In genomic region chr2:157130813-157131514, GRCm38 (mm10) we compare ENCODE assay signal across 12 mouse cellular contexts. TPM values are rescaled to one million over a fixed set of nuclear protein-coding genes. Genes with fewer than 3 reads are reported as not detected.
DNase-seq lines count a peak whose midpoint lies in the region.
"Had no signal": no experiment of that assay in that cellular context is flagged by ENCODE, and none has a peak within 500 bp of the region (broad histone marks: within the 10 kb centered on the region; RNA-seq: fewer than 3 reads in every experiment).

No protein-coding gene starts in this region.

- no peaks in the 10 kb centered on the region for H3K27me3 ChIP-seq in splenic B cell, adult 2 months (ENCODE audit: control insufficient read depth, insufficient read depth, low read length, poor library complexity, severe bottlenecking)
- H3K27me3 ChIP-seq: forebrain, embryonic 12.5 days; neural tube, embryonic 12.5 days had no signal

- peak; percentile 14 for DNase-seq in adrenal gland, adult 2 months
- DNase-seq in adrenal gland, adult 8-10 months = no peak
- peak; percentile 29 for DNase-seq in thymus, postnatal 0 days (ENCODE audit: low spot score)
- DNase-seq in thymus, adult 18-20 months = no peak
- DNase-seq in kidney, postnatal 36 days = peak; percentile 37 to 53
- peak; percentile 73 for DNase-seq in splenic B cell, adult 2 months (ENCODE audit: low read depth, low spot score)
- no peak for DNase-seq in ovary, postnatal 36 days (ENCODE audit: low spot score)
- DNase-seq in layer of hippocampus, postnatal 14 days (ENCODE audit: low spot score in 2 of 2) = no peak

- peaks cover 16% of the 10 kb centered on the region for H3K36me3 ChIP-seq in splenic B cell, adult 2 months (ENCODE audit: control insufficient read depth, insufficient read depth, low read length, poor library complexity, severe bottlenecking)
- H3K36me3 ChIP-seq: neural tube, embryonic 12.5 days had no signal

RNA-seq across cellular contexts. Expression of gene Samhd1, which starts 4.1 kb away (rescaled TPM):
- 10 to 100 TPM; 23.0 to 26.8 TPM for total RNA-seq in adrenal gland, adult 2 months (2021)
- polyA plus RNA-seq in adrenal gland, adult 2 months (2012; rRNA removed) = 11.7 and 13.4 TPM in 2 replicates
- total RNA-seq in adrenal gland, adult 8-10 months (2022) = 10 to 100 TPM; 22.4 to 38.9 (median 31.0) TPM
- polyA plus RNA-seq in thymus, postnatal 0 days (2015; fragmentation: Nextera tagmentation; extraction: Ambion mirVana) = 23.5 and 25.5 TPM in 2 replicates
- total RNA-seq in layer of hippocampus, postnatal 14 days (2021) = 10 to 100 TPM; 14.3 to 14.5 TPM

RNA-seq across cellular contexts. Expression of gene Tldc2, which starts 44.1 kb away (rescaled TPM):
- total RNA-seq in adrenal gland, adult 2 months (2021) = not detected
- polyA plus RNA-seq in adrenal gland, adult 2 months (2012; rRNA removed) = 0.19 TPM in 1 of 2 replicates, not detected in the other
- not detected for total RNA-seq in adrenal gland, adult 8-10 months (2022)
- polyA plus RNA-seq in thymus, postnatal 0 days (2015; fragmentation: Nextera tagmentation; extraction: Ambion mirVana) = not detected in 2 replicates
- total RNA-seq in layer of hippocampus, postnatal 14 days (2021) = not detected
- total RNA-seq: layer of hippocampus, adult 8-10 months had no signal
- polyA plus RNA-seq: C2C12; forebrain, embryonic 12.5 days; neural tube, embryonic 12.5 days had no signal

RNA-seq across cellular contexts. Expression of gene Soga1, which starts 51.9 kb away (rescaled TPM):
- total RNA-seq in adrenal gland, adult 2 months (2021) = 10 to 100 TPM; 30.9 to 36.6 TPM
- polyA plus RNA-seq in adrenal gland, adult 2 months (2012; rRNA removed) = 31.1 and 33.1 TPM in 2 replicates
- 10 to 100 TPM; 38.6 to 50.0 (median 46.5) TPM for total RNA-seq in adrenal gland, adult 8-10 months (2022)
- 0.57 TPM in 2 replicates for polyA plus RNA-seq in thymus, postnatal 0 days (2015; fragmentation: Nextera tagmentation; extraction: Ambion mirVana)
- 10 to 100 TPM; 63.0 to 66.5 TPM for total RNA-seq in layer of hippocampus, postnatal 14 days (2021)

Comparison
In these comparisons a context has a peak if more than half of its experiments do, and no peak if none do; other contexts are left out.
1. DNase-seq: peak in adrenal gland, adult 2 months (single experiment), thymus, postnatal 0 days (single experiment), kidney, postnatal 36 days (2 of 2) and splenic B cell, adult 2 months (single experiment); none in adrenal gland, adult 8-10 months (single experiment), thymus, adult 18-20 months (0 of 2), ovary, postnatal 36 days (single experiment) and layer of hippocampus, postnatal 14 days (0 of 2).